Mouse (Mus musculus): ENCODE measurements at regions not wholly inside any gene's neighbourhood (a gene's known extent, or its start where the extent isn't known, plus 50 kb on each side); places are given as distances from the start of the nearest gene placed in this dataset.

DNA sequence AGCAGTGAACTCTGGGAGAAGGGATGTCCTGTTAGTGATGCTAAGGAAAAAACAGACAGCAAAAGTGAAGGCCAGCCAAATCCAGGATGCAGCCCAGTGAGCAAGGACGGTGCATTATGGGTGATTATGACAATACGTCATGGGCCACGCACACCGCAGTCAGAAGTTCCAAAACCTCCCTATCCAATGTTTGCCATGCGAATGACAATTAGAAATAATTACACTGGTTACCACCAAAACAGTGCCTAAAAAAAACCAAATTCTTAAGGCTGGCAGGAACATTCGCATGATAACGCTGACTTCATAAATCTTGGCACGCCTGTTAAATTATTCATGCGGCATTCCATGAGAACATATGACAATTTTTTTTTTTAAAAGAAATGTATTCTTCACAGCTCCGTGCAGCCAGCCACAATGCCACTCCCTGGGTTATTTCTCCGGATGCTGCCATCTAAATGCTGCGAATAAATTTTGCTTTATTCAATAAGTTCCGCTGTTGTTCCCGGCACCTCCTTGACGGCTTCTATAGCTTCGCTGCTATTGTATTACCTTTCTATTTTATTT, 421.8 kb upstream of the Adamts16 start:
- TF ChIP-seq CTCF (conservative IDR thresholded peaks at IDR 0.05; ENCODE audit: insufficient read depth, insufficient read length, low read depth, low read length) (no peak), POLR2A (IDR thresholded peaks at IDR 0.05; ENCODE audit: low read depth, low read length) (no peak)
